Mouse (Mus musculus) left cerebral cortex, postnatal 36 days (tissue): ENCODE measurements at regions not wholly inside any gene's neighbourhood (a gene's known extent, or its start where the extent isn't known, plus 50 kb on each side); places are given as distances from the start of the nearest gene placed in this dataset.

Experiments used
- DNase-seq, 2 experiments: peaks; one replicate each; pipeline ENCODE4 v3.0.0; 2021 to 2022; ENCODE audit warnings: low spot score in 2 of 2, mixed read lengths in 1 of 2
- intact Hi-C: fragments of 180-260 bp; cut with DNase I; formaldehyde crosslinking; loops from one replicate; pipeline ENCODE4 v1.15.1; 2025

DNA sequence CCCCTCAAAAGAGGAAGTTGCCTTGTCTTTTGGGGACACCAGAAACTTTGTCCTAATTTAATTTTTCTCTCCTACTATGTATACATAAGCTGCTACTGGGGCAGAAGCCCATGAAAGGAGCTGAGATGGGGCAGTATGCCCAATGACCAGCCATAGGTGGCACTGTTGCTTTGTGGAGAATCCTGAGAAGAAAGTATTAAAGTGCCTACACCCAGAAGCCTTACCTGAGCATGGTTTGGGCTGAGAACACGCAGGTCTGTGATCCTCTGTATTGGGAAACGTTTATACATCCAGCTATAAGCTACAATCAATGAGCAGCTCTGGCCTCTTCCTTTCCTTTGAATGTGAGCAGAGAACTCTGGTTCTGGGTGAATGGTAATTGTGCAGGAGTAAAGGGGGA, 1088.5 kb downstream of the Jrkl start:
- intact Hi-C loops: loop anchor here (10.0 kb wide), 1 partner anchor 718 kb away; no protein-coding TSS in a partner anchor
- no peak for DNase-seq

- intact Hi-C loops: no loop called here
- DNase-seq: no peak
Observed at GRCm38 (mm10) chr9:12113374-12113773, 1132.3 kb downstream of the Jrkl start.
